Mouse (Mus musculus): ENCODE measurements around the gene Camp. TPM values are rescaled to one million over a fixed set of nuclear protein-coding genes. Genes with fewer than 3 reads are reported as not detected.
"Not testable (repeated sequence)": the region's sequence is repeated elsewhere in the genome, so short reads cannot be mapped to it uniquely, and the experiment has no call there.

Gene Camp
- polyA plus RNA-seq, 1 experiment from 2014 or later: 0.25 TPM

DNA sequence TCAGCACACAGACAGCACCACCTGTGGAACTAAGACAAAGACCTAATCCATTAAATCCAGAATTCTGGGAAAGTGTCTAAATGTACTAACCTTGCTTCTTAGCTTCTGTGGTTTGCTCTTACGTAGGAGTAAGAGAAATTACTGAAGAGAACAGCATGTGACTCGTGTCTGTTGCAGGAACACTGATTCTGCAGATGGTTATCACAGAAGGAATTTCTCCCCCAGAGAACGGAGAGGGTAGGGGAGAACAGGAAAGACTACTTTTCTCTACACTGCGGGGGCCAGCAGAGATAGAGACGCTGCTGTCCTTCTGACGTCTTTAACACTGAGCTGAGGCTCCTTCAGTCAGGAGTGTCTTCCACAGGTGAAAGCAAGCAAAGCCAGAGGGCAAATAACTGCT, 33.1 kb downstream of the Camp start:
- Histone ChIP-seq H3K4me3 (ENCODE audit: low read depth, low read length) (no peak overlapping the region), H3K36me3 (ENCODE audit: control insufficient read depth, insufficient read depth, low read length) (no peaks in the 10 kb centered on the region), H3K9ac (ENCODE audit: low read length) (no peak overlapping the region), H3K27me3 (ENCODE audit: control insufficient read depth, insufficient read depth, low read length) (no peaks in the 10 kb centered on the region), H3K4me1 (ENCODE audit: control insufficient read depth, insufficient read depth, low read length) (no peaks in the 10 kb centered on the region), H3K27ac (ENCODE audit: low read depth, low read length) (no peak overlapping the region), H3K4me2 (no peak overlapping the region), H3K9me3 (ENCODE audit: control insufficient read depth, low read length) (no peaks in the 10 kb centered on the region)
- ATAC-seq (ENCODE audit: low FRiP score): no peak
- DNase-seq (ENCODE audit: low spot score, missing footprints): no peak
- WGBS: 74% methylated on average over 6 of the region's 6 CpGs

- H3K4me3 ChIP-seq (ENCODE audit: low read depth, low read length): no peak overlapping the region
- DNase-seq (ENCODE audit: low spot score, missing footprints): no peak
- no peak overlapping the region for H3K9ac ChIP-seq (ENCODE audit: low read length)
- no peaks in the 10 kb centered on the region for H3K4me1 ChIP-seq (ENCODE audit: control insufficient read depth, insufficient read depth, low read length)
- no peaks in the 10 kb centered on the region for H3K36me3 ChIP-seq (ENCODE audit: control insufficient read depth, insufficient read depth, low read length)
- H3K4me2 ChIP-seq: no peak overlapping the region
- H3K27ac ChIP-seq (ENCODE audit: low read depth, low read length): no peak overlapping the region
- H3K27me3 ChIP-seq (ENCODE audit: control insufficient read depth, insufficient read depth, low read length): no peaks in the 10 kb centered on the region
- WGBS: 58% methylated on average over 7 of the region's 7 CpGs
- ATAC-seq (ENCODE audit: low FRiP score): no peak
- no peaks in the 10 kb centered on the region for H3K9me3 ChIP-seq (ENCODE audit: control insufficient read depth, low read length)
Measured at GRCm38 (mm10) chr9:109813424-109813823, 36.0 kb downstream of the Camp start.

GRCm38 (mm10) chr9:109811980-109812379, 37.4 kb downstream of the Camp start, which contains the start of gene Spink8:
Spink8 (plus strand) TSS chr9:109812280.
- ATAC-seq (ENCODE audit: low FRiP score): no peak
- 65% methylated on average over 1 of the region's 1 CpGs for WGBS

GRCm38 (mm10) chr9:109807898-109808297, 41.5 kb downstream of the Camp start:
- Histone ChIP-seq H3K4me1 (ENCODE audit: control insufficient read depth, insufficient read depth, low read length) (no peaks in the 10 kb centered on the region), H3K4me2 (no peak overlapping the region), H3K9me3 (ENCODE audit: control insufficient read depth, low read length) (no peaks in the 10 kb centered on the region), H3K9ac (ENCODE audit: low read length) (no peak overlapping the region), H3K27ac (ENCODE audit: low read depth, low read length) (no peak overlapping the region), H3K4me3 (ENCODE audit: low read depth, low read length) (no peak overlapping the region), H3K27me3 (ENCODE audit: control insufficient read depth, insufficient read depth, low read length) (no peaks in the 10 kb centered on the region), H3K36me3 (ENCODE audit: control insufficient read depth, insufficient read depth, low read length) (no peaks in the 10 kb centered on the region)
- DNase-seq (ENCODE audit: low spot score, missing footprints): no peak
- ATAC-seq (ENCODE audit: low FRiP score): no peak
- WGBS: 61% methylated on average over 3 of the region's 3 CpGs

More at GRCm38 (mm10) chr9:109811980-109812379, 37.4 kb downstream of the Camp start, which contains the start of gene Spink8:
- Histone ChIP-seq H3K27me3 (ENCODE audit: control insufficient read depth, insufficient read depth, low read length) (no peaks in the 10 kb centered on the region), H3K9ac (ENCODE audit: low read length) (no peak within 1 kb of the TSS), H3K4me3 (ENCODE audit: low read depth, low read length) (no peak within 1 kb of the TSS), H3K36me3 (ENCODE audit: control insufficient read depth, insufficient read depth, low read length) (no peaks in the 10 kb centered on the region), H3K4me1 (ENCODE audit: control insufficient read depth, insufficient read depth, low read length) (no peaks in the 10 kb centered on the region), H3K27ac (ENCODE audit: low read depth, low read length) (no peak within 1 kb of the TSS), H3K9me3 (ENCODE audit: control insufficient read depth, low read length) (no peaks in the 10 kb centered on the region), H3K4me2 (no peak within 1 kb of the TSS)
- DNase-seq (ENCODE audit: low spot score, missing footprints): no peak

- no peak overlapping the region for H3K4me3 ChIP-seq (ENCODE audit: low read depth, low read length)
- no peak overlapping the region for H3K9ac ChIP-seq (ENCODE audit: low read length)
- no peak overlapping the region for H3K27ac ChIP-seq (ENCODE audit: low read depth, low read length)
- no peaks in the 10 kb centered on the region for H3K36me3 ChIP-seq (ENCODE audit: control insufficient read depth, insufficient read depth, low read length)
- DNase-seq (ENCODE audit: low spot score, missing footprints) (peak; percentile 64), ATAC-seq (ENCODE audit: low FRiP score) (no peak)
- H3K27me3 ChIP-seq (ENCODE audit: control insufficient read depth, insufficient read depth, low read length): no peaks in the 10 kb centered on the region
- H3K9me3 ChIP-seq (ENCODE audit: control insufficient read depth, low read length): no peaks in the 10 kb centered on the region
- 92% methylated on average over 2 of the region's 2 CpGs for WGBS
- no peaks in the 10 kb centered on the region for H3K4me1 ChIP-seq (ENCODE audit: control insufficient read depth, insufficient read depth, low read length)
- H3K4me2 ChIP-seq: no peak overlapping the region
Measured at GRCm38 (mm10) chr9:109806695-109807293, 42.6 kb downstream of the Camp start.

DNA sequence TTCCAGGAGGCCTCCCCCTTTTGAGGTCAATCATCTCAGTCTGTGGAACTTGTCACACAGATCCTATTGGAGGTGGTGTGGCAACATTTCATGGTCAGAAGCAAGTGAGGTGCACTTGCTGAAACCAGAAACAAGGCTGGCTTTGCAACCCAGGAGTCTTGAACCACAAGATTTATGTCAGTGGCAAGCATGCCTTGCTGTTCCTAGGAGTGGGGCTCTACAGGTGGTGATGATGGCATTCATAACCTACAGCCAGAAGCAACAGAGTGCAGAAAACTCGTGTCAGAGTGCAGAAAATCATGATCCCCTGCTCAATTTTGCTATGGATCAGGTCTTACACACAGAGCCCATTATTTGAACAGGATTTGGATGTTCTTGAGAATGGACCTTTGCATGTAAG, 43.2 kb downstream of the Camp start:
- H3K27me3 ChIP-seq (ENCODE audit: control insufficient read depth, insufficient read depth, low read length): no peaks in the 10 kb centered on the region
- H3K4me2 ChIP-seq: no peak overlapping the region
- no peak overlapping the region for H3K9ac ChIP-seq (ENCODE audit: low read length)
- no peaks in the 10 kb centered on the region for H3K9me3 ChIP-seq (ENCODE audit: control insufficient read depth, low read length)
- no peaks in the 10 kb centered on the region for H3K36me3 ChIP-seq (ENCODE audit: control insufficient read depth, insufficient read depth, low read length)
- H3K27ac ChIP-seq (ENCODE audit: low read depth, low read length): no peak overlapping the region
- H3K4me1 ChIP-seq (ENCODE audit: control insufficient read depth, insufficient read depth, low read length): no peaks in the 10 kb centered on the region
- no peak overlapping the region for H3K4me3 ChIP-seq (ENCODE audit: low read depth, low read length)
- ATAC-seq (ENCODE audit: low FRiP score): no peak
- 52% methylated on average over 1 of the region's 1 CpGs for whole genome bisulfite sequencing
- no peak for DNase-seq (ENCODE audit: low spot score, missing footprints)

DNA sequence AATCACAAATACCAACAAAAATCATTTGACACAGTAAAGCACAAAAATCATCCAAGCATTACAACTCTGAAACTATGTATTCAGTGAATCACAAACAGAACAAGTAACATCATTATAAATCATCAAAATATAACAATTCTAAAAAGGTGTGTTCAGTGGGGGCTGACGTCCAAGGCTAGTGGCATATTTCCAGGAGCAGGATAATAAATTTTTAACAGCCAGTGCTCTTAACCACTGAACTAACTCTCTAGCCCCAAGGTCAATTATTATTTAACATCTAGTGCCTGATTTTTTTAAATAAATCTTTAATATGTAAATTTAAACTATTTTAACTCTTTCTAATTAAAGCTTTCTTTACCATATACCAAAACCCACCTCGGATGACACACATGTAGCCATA, 43.8 kb downstream of the Camp start:
- not testable (repeated sequence) for H3K4me1 ChIP-seq (ENCODE audit: control insufficient read depth, insufficient read depth, low read length); H3K4me2 ChIP-seq; H3K27ac ChIP-seq (ENCODE audit: low read depth, low read length); H3K4me3 ChIP-seq (ENCODE audit: low read depth, low read length); H3K9ac ChIP-seq (ENCODE audit: low read length); H3K36me3 ChIP-seq (ENCODE audit: control insufficient read depth, insufficient read depth, low read length); H3K27me3 ChIP-seq (ENCODE audit: control insufficient read depth, insufficient read depth, low read length); H3K9me3 ChIP-seq (ENCODE audit: control insufficient read depth, low read length); ATAC-seq (ENCODE audit: low FRiP score); DNase-seq (ENCODE audit: low spot score, missing footprints)
- WGBS: 94% methylated on average over 2 of the region's 2 CpGs

- no peaks in the 10 kb centered on the region for H3K9me3 ChIP-seq (ENCODE audit: control insufficient read depth, low read length)
- H3K4me1 ChIP-seq (ENCODE audit: control insufficient read depth, insufficient read depth, low read length): no peaks in the 10 kb centered on the region
- no peaks in the 10 kb centered on the region for H3K27me3 ChIP-seq (ENCODE audit: control insufficient read depth, insufficient read depth, low read length)
- 0 out of 2 replicates have a peak, but pooled peaks have one; percentile 24 for ATAC-seq (ENCODE audit: low FRiP score)
- no peak overlapping the region for H3K9ac ChIP-seq (ENCODE audit: low read length)
- H3K4me3 ChIP-seq (ENCODE audit: low read depth, low read length): no peak overlapping the region
- H3K36me3 ChIP-seq (ENCODE audit: control insufficient read depth, insufficient read depth, low read length): no peaks in the 10 kb centered on the region
- 96% methylated on average over 1 of the region's 1 CpGs for WGBS
- DNase-seq (ENCODE audit: low spot score, missing footprints): no peak
- H3K27ac ChIP-seq (ENCODE audit: low read depth, low read length): no peak overlapping the region
- no peak overlapping the region for H3K4me2 ChIP-seq
Measured at GRCm38 (mm10) chr9:109798051-109798450, 51.4 kb downstream of the Camp start.
